Mouse (Mus musculus) ES-Bruce4 (cell line): Measurements from ENCODE around the gene Batf2.
"Not testable (repeated sequence)": the region's sequence is repeated elsewhere in the genome, so short reads cannot be mapped to it uniquely, and the experiment has no call there.

Experiments used
- CTCF ChIP-seq: IDR thresholded peaks from one replicate; pipeline ENCODE4 v1.8.1; 2011; ENCODE audit warnings: low read depth, low read length
- POLR2A ChIP-seq: IDR thresholded peaks from one replicate; pipeline ENCODE4 v1.8.1; 2011; ENCODE audit warnings: low read length; ENCODE audit not compliant: insufficient read depth

DNA sequence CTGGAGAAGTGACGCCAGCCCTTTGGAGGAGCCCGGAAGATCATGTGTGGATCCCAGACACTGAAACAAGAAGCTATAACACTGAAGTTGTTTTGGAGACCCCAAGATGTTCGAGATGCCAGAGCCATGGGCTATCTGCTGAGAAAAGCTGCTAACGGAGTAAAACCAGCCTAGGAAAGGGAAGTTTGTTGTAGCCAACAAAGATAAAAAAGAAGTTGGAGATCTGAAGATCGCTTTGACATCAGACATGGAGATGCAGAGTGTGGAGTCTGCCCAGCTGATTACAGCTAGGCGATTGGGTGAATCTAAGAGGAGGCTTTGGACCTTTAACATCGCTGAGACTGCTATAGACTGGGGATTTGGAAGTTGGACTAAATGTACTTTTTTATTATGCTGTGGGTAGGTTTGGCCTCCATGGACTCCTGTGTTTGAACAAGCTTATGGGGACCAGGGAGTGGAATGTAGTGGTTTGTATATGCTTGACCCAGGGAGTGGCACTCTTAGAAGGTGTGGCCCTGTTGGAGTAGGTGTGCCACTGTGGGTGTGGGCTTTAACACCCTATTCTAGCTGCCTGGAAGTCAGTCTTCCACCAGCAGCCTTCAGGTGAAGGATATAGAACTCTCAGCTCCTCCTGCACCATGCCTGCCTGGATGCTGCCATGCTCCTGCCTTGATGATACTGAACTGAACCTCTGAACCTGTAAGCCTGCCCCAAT is 10.2 kb upstream of the Batf2 start:
- TF ChIP-seq POLR2A, CTCF: not testable (repeated sequence)
